Mouse (Mus musculus) granulocyte monocyte progenitor cell, adult 5-6 weeks (primary cell): ENCODE data around the gene Pou4f2. TPM values are rescaled to one million over a fixed set of nuclear protein-coding genes. Genes with fewer than 3 reads are reported as not detected.

Experiments used
- ATAC-seq: replicated peaks from 2 replicates; pipeline ENCODE4 v1.8.0; 2016; ENCODE audit warnings: mild to moderate bottlenecking, moderate TSS enrichment, inconsistent platforms; ENCODE audit not compliant: poor library complexity, severe bottlenecking
- total RNA-seq, 2 experiments: library from RNA; stranded (forward) in 1 of 2; stranded (reverse) in 1 of 2; fragments of 200-712, 200-1000 nt in 1 of 2; fragments of >200 nt in 1 of 2; fragmentation: Nextera tagmentation in 1 of 2; gene quantifications; 2 replicates each; pipeline ENCODE4 v1.2.3; 2014 to 2017

Pou4f2 gene
- total RNA-seq, 2 experiments from 2014 or later = not detected

DNA sequence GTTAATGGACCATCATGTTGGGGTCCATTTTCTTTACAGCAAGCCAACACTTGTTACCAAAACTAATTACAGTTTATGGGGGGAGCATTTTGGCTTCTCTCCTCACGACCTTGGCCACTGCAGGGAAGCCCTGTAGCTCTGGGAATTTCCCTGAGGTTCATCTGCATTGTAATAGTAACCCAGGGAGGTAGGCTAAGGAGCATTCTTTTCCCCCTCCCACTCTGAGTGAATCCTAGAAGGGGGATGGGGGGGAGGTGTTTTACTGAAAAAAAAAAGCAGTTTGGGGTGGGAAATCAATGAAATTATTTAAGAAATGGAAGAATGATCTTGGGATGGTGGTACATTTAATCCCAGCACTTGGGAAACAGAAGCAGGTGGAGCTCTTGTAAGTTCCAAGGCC, 12.5 kb downstream of the Pou4f2 start:
- ATAC-seq = no peak

DNA sequence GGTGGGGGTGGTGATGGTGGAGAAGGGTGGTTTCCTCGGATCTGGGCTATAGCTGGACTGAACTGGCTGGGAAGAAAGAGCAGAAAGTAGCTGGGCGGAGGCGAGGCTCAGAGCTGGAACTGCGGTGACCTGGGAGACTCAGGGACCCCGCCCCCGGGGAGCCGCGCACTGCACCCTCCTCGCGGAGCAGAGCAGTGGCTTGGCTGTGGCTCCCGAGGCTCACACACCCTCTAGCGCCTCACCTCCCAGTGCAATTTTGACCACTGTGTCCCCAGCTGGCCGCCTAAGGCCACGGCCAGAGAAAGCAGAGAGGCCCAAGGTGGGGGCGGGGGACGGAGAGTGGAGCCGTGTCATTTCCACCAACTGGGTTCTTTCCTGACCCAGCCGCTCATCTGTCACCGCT, 16.3 kb downstream of the Pou4f2 start:
- ATAC-seq = peak; percentile 30; the same call in 1 of the 2 replicates

DNA sequence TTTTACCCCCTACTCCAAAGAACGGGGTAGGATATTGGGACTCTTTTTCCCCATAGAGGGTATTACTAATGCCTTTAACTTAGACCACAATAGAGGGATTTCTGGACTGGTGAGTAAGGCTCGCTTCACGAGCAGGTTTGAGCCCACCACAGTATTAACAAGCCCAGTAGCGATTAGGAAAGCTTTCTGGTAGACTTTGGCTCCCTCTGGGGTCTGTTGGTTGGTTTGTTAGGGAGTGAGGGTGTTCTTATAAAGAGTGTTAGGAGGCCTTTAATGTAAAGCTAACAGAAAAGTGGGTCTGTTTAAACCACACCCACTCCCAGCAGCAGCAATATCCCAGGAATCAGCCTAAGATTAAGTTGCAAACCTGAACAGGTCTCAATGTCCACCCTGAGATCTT, 17.2 kb downstream of the Pou4f2 start:
- no peak for ATAC-seq

DNA sequence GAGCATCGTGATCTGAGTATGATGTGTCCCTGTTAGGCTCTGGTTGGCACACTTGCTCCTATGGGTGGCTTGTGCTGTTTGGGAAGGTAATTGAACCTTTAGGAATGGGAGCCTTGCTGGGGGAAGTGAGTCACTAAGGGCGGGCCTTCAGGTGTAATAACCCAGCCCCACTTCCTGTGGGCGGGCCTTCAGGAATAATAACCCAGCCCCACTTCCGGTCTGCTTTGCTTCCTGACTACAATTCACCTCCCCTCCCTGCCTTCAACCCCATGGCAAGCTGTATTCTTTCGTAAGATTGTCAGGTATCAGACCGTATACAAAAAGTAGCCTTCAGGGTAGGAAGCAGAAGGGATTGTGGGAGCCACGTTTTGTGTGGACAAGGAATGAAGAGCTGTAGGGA, 45.7 kb downstream of the Pou4f2 start:
- ATAC-seq = no peak

Other genes with a start within 250 kb of the Pou4f2 start
- not detected in 2 replicates for gene Ttc29, start 223.3 kb downstream of the Pou4f2 start, total RNA-seq (2014; fragmentation: Nextera tagmentation)
- gene Ttc29, start 223.3 kb downstream of the Pou4f2 start, total RNA-seq (2017) = not detected in 2 replicates
- gene Rbmxl1, start 72.3 kb upstream of the Pou4f2 start, total RNA-seq (2014; fragmentation: Nextera tagmentation) = 180 and 196 TPM in 2 replicates
- gene Rbmxl1, start 72.3 kb upstream of the Pou4f2 start, total RNA-seq (2017) = 190 and 200 TPM in 2 replicates
- gene Slc10a7, start 72.7 kb upstream of the Pou4f2 start, total RNA-seq (2014; fragmentation: Nextera tagmentation) = 24.0 and 27.9 TPM in 2 replicates
- gene Slc10a7, start 72.7 kb upstream of the Pou4f2 start, total RNA-seq (2017) = 21.3 and 25.1 TPM in 2 replicates